Mouse (Mus musculus): ENCODE results near the gene Armh1.

Armh1 gene

DNA sequence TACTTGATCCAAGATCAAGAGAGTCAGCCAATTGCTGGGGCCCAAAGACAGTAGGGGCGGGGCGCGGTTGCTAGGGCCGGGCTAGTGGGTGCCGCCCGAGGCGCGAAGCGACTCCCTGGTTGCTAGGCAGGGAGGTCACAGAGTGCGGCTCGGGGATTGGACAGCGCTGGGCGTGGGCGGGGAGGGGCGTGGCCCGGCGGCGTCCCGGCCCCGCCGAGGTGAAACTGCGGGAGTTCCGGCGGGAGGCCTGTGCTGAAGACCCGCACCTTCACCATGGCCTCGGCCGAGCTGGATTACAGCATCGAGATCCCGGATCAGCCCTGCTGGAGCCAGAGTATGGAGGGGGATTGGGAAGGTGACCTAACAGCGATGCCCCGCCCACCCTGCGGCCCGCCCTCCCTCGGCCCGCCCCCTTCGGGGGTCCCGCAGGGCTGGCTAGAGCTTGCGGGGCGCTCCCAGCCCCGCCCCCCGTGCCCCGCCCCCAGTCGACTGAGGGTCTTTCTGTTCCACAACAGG lies at the start of gene Armh1, which contains the start of gene Tmem53:
TSS of gene Armh1 (minus strand) at position 325 of the 516 bp plus-strand sequence.
TSS of gene Tmem53 (plus strand) at position 151 of the 516 bp plus-strand sequence.
- in situ Hi-C loops (cut with MboI; ENCODE audit: low sequenced_read_pairs): no loop called here

DNA sequence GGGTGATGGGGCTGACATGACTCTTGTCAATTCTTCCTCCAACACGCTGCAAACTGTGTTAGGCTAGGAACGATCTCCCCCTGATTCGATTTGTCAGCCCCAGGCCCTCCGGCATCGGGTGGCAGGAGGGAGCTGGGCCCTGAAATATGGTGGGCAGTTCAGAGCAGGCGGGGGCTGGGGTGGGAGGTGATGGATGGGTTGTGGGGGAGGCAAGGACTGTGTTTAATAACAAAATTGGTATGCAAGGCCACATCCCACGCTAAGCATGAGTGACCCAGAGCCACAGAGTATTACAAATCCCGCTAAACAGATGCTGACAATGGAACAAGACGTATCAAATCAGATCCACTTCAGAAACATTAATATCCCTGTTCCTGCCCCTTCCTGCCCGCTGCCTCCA lies 48.0 kb upstream of the Armh1 start:
- in situ Hi-C loops (cut with MboI; ENCODE audit: low sequenced_read_pairs): no loop called here

DNA sequence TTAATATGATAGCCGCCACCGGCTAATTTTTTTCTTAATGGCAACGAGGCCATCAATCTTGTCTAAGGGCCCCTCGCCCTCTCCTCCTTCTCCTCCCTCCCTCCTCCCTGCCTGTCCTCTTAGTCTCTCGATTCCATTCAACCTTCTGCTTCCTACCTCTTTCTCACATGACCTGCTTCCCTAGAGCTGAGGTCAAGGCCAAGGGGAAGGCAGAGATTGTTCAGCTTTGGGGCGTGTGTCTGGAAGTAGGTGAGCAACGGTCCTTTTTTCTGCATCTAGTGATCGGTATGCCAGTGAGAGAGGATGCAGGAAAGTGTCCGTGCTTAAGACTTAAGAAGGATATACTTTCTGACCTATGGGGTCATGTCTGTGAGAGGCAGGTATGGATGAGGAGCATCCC lies 45.9 kb upstream of the Armh1 start:
- in situ Hi-C loops (cut with MboI; ENCODE audit: low sequenced_read_pairs): no loop called here

DNA sequence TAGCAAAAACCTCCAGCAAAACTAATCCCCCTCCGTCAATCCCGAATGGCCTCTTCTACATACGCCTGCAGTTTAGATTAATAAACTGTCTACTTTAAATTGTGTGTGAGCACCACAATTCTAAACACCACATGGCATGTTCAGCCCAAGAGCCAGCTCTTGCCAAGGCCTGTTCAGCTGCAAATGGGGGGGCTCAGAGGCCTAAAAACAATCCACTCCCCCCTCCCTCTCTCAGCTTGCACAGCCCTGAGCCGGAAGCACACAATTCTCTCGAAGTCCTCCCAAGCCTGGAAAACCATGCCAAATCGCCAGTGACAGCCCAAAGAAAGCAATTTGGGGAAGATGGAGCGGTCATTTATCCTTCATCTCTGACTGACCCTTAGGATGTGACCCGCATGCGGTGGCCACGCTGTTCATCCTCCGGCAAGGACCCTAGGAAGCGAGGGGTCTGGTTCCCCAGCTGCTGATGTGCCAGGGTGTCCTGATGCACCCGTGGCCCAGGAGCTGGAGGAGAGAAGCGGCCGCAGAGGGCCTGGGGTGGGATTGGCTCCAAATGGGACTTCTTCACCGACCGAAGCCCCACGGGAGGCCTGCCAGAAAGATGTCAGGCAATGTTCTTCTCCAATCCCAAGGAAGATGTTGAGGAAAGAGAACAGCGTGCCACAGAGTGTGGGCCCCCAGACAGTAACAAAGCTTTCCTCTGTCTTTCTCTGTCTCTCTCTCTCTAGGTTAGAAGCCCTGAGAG lies 45.1 kb upstream of the Armh1 start:
- in situ Hi-C loops (cut with MboI; ENCODE audit: low sequenced_read_pairs): no loop called here

DNA sequence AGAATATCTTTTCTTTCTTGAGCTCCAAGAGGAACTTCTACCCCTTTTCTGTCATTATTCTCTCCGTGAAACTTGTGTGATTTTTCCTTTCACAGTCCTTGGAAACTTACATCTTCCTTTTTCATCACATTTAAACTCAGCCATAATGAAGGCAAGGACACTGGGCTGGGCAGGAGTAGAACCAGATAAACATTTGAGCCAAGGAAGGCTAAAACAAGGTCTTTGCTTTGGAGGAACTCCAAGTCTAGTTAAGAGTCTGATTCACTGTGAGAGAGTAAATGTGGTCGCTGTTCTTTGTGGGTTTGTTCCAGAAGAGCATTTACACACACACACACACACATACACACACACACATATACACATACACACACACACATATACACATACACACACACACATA lies 39.8 kb upstream of the Armh1 start:
- in situ Hi-C loops (cut with MboI; ENCODE audit: low sequenced_read_pairs): no loop called here

DNA sequence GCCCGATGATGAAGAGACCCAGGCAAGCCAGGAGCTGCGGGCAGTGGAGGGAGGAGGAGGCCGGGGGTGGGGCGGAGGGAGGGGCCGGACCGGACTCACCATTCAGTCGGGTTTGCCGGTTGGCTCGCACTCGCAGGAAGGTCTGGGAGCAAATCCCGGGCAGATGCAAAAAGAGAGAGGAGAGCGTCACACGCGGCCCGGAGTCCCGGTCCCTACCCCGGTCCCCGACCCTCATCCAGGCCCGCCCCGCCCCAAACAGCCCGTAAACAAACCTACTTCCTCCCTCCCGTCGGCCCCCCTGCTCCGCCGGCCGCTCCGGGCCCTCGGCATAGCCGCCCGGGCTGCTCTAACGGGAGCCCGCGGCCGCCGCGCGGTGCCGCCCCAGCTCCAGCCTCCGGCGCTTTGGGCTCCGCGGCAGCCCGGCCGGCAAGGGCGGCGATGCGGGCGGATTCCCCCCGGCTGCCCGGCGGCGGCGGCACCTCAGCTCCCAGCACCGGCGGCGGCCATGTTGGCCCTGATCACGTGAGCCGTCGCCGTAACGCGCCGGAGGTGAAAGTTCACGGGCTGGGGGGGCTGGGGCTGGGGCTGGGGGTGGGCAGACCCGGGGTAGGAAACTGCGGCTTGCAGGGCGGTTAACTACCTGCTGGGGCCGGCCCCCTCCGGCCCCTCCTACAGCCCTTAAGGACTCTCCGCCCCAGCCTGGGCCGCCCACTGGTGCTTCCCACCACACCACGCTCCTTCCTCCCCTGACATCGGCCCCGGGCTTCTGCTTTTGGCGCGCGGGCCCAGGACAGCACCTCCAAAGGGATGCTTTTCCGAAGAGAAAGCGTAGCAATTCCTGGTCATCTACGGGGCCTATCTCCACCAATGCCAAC lies 37.2 kb upstream of the Armh1 start:
- in situ Hi-C loops (cut with MboI; ENCODE audit: low sequenced_read_pairs): no loop called here

DNA sequence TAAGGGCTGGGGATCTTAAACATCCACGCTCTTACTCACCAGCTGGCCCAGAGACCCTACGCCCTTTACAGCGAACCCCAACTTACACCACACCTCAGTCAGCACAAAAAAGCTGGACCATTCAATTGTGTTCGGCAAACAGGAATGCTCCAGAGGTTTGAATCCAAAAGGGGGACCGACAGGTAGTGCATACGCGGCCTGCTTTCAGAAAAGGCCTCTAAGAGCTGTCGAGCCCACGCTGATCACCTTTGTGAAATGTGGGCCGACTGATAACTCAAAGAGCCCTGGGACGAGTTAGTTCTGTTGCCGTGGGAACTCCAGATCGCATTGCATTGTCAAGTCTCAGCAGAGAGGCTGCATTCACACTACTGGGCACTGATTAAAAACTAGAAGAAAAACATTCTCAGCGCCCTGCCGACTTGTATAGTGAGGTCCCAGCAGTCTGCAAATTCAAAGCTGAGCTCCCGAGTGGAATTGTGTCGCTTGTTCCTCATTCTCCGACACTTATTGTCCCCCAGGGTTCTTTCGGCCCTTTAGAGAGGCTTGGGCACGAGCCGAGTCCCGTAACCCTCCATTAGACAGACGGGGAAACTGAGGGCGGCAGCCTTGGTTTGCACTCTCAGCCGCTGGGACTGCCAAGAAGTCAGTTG lies 36.5 kb upstream of the Armh1 start:
- in situ Hi-C loops (cut with MboI; ENCODE audit: low sequenced_read_pairs): no loop called here

DNA sequence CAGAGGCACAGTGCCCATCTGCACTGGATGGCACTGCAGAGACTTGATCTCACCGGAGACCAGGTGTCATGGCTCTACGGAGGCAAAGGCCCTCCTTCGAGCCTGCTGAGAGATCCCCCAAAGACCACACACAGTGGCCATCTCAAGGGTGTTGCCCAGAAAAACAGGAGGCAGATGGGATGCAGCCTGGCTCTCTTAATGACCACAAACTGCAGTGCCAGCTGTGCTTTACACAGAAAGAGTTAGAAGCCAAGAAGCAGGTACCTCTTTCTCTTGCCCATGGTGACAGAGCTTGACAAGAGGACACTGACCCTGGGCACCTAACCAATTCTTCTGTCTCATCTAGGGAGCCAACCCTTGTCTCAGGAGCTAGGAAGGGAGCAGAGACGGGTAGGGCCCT lies 32.4 kb upstream of the Armh1 start:
- in situ Hi-C loops (cut with MboI; ENCODE audit: low sequenced_read_pairs): no loop called here

DNA sequence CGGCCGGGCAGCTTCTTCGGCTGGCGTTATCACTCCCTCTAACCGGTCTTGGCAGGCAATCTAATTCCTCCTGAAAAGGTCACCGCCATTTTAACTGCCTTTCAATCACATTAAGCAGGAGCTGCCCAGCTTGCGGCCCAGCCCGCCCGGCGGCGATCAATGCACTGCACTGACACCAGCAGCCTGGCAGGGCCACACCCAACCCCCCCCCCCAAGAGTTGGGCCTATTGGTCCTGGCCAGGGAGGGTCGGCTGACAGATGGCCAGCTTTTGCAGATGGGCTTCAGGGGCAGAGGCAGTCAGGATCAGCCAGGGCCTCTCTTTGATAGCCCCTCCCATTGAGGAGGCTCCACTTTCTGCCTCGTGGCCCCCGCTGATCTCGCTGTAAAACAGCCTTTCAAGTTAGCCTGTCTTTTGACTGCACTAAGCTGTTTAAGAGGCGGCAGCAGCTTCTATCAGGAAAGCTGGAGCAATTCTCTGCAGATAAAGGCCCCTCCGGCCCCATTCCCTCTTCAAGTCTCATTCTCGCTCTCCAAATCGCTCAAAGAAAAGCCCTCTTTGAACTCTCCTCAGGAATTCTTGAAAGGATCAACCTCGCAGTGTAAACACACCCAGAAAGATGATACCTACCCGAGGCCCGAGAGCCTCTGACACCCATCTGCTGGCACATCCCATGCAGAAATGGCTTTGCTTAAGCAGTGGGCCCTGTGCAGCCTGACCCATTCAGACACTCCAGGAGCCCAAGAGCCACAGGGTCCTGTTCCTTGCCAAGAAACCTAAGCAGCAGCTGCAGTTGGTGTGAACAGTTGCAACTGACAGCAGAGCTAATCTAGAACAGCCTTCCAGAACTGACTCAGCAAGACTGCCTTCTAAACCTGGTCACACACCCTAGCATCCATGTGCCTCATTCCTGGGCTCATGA lies 31.6 kb upstream of the Armh1 start:
- in situ Hi-C loops (cut with MboI; ENCODE audit: low sequenced_read_pairs): no loop called here

DNA sequence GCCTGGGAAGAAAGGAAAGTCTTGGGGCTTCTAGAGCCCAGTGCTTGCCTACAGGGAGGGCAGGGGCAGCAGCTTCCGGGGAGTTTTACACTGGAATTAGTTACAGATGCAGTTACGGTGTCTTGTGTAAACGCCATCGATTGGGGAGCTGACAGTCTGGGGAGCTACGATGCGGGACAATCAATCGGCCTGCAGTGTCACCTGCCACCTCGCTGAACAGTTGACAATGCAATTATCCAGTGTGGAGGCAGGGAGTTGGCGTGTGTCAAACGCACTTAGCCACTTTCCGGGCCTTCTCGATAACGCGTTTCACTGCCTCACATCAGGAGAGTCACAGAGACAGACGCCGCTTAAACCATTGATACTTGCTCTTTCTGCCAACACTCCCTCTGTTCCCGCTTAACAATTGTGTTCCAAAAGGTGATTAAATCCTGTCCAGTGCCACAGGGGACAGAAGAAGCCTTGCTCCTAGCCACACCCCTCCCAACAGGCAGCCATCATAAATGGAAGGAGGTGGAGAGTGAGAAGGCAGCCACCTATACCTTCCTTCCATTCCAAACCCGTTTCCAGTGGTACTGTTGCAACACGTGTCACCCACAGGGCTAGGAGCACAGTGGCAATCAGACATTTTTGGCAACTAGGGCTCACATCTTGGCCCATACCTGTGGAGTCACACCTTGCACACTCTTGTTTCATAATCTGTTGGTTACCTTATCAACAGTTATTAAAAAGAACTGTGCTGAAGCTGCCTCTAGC lies 29.3 kb upstream of the Armh1 start:
- in situ Hi-C loops (cut with MboI; ENCODE audit: low sequenced_read_pairs): no loop called here

DNA sequence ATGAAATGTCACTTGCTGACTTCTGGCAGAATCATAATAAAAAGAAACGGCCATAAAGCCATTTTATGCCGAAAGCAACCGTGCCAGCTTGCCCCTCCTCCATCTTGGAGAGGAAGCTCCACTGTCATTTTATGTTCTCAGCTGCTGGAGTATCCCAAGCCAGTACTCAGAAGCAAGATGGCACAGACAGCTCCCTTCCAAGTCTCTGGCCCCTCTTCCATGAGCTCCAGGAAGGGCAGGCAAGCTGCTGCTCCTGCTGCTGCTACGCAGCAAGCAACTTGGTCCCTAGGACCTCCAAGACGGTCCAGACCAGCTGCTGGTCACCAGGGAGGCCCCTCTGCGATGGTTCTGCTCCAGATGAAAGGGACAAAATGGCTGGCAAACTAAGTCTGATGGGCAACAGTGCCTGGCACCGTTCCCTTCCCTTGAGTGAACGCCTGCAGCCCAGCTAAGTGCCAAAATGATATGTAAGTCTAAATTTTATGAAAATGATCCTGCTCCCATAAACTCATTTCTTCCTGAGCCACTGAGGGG lies 28.5 kb upstream of the Armh1 start:
- in situ Hi-C loops (cut with MboI; ENCODE audit: low sequenced_read_pairs): no loop called here

DNA sequence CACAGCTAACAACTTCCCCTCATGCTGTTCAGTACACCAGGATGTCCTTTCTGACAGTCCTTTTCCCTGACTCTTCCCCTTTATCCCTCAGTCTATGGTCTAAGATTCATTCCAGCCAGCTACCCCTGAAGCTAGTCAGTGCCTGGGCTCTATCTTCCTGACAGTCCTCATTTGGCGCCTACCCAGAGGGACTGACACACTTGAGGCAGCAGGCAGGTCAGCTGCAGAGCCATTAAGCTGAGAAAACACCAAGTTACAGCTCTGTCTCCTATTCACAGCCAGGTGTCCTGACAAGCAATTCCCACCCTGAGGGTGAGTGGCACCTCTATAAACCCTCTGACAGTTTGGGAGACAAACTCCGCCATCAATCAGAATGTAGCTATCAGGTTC lies 27.3 kb upstream of the Armh1 start:
- in situ Hi-C loops (cut with MboI; ENCODE audit: low sequenced_read_pairs): no loop called here

DNA sequence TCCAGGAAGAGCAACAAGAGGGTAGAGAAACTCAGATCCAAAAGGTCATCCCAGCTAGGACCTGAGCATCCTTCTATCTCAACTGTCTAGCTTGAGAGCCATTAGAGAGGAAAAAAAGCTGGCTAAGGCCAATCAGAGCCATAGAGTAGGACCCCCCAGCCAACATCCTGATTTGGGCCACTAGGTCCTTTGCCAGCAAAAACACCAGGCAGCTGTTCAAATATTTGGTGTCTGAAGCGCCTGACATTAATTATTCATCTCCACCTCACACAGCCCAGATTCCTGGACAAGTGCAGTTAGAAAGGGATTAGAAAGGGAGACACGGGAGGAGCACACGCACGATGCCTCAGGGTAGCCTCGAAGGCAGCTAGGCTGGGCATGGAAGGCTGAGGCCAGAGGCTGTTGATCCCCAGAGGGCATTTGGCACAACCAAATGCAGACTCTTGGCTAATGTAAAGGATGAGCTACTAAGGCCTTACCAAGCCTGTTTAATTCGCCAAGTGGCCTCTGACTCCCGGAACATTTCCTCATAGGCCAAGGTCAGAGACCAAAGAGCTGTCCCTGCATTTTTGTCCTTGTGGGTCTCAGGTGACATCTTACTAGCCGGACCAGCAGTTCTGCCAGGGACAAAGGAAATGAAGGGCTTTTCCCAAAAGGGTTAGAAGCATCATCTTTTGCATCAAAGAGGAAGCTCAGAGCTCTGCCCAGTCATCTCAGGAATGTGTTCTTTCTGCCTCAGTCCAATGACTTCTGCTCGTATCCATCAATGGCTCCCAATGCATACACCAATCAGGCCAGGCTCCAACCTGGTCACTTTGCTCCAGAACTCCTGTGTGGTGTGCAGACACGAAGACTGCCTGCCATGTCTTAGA lies 26.7 kb upstream of the Armh1 start:
- in situ Hi-C loops (cut with MboI; ENCODE audit: low sequenced_read_pairs): no loop called here

DNA sequence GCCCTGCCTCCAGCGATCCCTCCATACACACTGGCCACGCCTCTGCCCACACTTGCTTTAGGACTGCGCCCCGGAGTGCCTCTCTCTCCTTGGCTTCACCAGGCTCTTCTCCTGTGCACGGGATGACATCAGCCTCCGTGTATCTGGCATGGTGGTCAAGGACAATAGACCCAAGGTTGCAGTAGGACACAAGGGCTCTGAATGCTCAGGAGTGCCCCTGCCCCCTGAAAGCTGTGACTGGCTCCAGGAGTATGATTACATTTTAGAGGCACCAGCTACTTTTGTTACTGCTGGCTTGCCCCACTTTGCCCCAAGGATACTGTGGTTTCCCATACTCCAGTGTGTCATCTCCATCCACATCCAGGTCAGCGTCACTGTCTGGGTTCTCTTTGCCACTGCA lies 25.8 kb upstream of the Armh1 start:
- in situ Hi-C loops (cut with MboI; ENCODE audit: low sequenced_read_pairs): no loop called here

DNA sequence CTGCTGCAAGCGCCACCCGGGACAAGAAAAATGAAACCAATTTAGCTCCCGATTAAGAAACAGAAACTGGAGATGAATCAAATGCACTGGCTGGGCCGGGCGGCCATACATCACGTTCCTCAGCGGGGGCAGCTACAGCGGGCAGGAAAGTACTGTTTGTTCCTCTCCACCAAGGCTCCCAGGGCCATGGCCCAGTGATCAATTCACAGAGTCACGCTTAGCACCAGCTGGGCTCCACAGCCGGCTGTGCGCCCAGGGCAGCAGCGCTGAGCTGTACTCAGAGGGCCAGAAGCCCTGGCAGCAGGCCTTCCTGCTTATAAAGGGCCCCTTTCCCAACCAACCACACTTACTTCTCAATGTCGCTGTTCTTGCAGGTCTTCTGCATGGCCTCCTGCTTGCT lies 25.1 kb upstream of the Armh1 start:
- in situ Hi-C loops (cut with MboI; ENCODE audit: low sequenced_read_pairs): no loop called here

DNA sequence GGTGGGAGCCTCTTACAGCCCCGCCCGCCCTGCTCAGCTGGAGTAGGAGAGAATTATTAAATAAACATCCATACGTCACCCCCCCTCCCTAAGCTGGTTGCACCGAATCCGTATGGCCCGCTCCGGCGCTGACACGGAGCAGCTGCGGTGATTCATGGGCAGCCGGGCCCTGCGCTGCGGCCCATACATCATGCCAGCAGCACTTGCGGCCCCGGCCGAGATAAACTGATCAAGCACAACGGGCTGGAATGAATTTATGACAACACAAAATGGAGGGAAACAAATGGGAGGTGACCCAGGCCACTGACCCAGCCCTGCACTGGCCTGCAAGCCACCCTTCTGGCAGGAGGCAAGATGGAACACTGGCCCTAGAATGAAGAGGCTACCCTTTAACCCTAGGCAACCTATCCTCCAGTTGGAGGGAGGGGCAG lies 24.4 kb upstream of the Armh1 start:
- in situ Hi-C loops (cut with MboI; ENCODE audit: low sequenced_read_pairs): no loop called here

DNA sequence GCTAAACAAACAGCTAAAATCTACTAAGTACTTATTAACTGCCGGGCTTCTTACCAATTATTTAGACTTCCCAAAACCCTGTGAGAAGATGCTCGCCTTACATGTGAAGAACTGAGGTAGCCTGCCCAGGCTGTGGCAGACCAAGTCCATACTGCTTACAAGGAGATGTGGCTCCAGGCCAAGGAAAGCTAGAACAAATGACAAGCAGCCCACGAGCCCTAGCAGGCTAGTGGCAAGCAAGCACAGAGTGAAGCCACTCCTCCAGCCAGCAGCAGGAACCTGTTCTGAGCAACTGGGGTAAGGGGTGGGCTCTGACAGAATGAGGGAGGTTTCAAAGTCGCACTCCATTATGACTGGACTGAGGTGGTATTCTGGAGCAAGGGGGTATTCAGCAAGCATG lies 22.8 kb upstream of the Armh1 start:
- in situ Hi-C loops (cut with MboI; ENCODE audit: low sequenced_read_pairs): no loop called here

DNA sequence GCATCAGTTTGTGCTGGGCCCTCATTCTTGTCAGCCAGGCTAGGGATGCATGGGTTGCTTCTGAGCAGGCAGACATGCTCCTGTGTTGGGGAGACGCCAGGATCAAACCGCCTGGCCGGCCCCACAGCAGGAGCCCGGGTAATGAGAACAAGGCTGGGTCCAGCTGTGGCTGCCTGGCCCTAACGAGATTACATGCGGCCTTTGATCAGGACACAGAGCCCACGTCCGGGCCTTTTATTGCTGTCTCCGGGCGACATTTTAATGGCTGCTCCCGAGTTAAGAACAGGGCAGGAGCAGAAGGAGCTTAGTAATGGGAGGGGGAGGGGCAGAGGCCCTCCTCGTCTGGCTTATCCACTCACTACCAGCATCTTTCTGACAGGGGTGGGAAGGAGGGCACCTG lies 20.5 kb upstream of the Armh1 start:
- in situ Hi-C loops (cut with MboI; ENCODE audit: low sequenced_read_pairs): no loop called here

Data from CH12F3 (cell line).